Mouse (Mus musculus) hindbrain, embryonic 11.5 days (tissue): ENCODE data around the gene Lin7c. TPM values are rescaled to one million over a fixed set of nuclear protein-coding genes. Genes with fewer than 3 reads are reported as not detected.

Experiments used
- polyA plus RNA-seq: library from polyadenylated mRNA; unstranded; fragments of >200 nt; fragmentation: Nextera tagmentation; extraction: Ambion mirVana; gene quantifications from 2 replicates; pipeline ENCODE4 v1.2.1, GENCODE M21; 2014

Gene Lin7c
- polyA plus RNA-seq, 1 experiment from 2014 or later, result 140 TPM

Other genes with a start within 250 kb of the Lin7c start
- gene Bdnf, start 216.2 kb upstream of the Lin7c start, polyA plus RNA-seq, result 2.8 and 3.0 TPM in 2 replicates
- 18.3 and 20.7 TPM in 2 replicates for gene Lgr4, start 26.8 kb downstream of the Lin7c start, polyA plus RNA-seq
- gene Ccdc34, start 127.0 kb downstream of the Lin7c start, polyA plus RNA-seq, result 57.4 and 65.0 TPM in 2 replicates